Mouse (Mus musculus): ENCODE results near the gene Tmem44. TPM values are rescaled to one million over a fixed set of nuclear protein-coding genes. Genes with fewer than 3 reads are reported as not detected.

Gene Tmem44
- polyA plus RNA-seq, 1 experiment from 2014 or later, result 73.7 TPM

GRCm38 (mm10) chr16:30527889-30528288 is 22.8 kb downstream of the Tmem44 start:
- no peaks in the 10 kb centered on the region for H3K9me3 ChIP-seq
- H3K4me2 ChIP-seq, result no peak overlapping the region
- H3K27ac ChIP-seq, result no peak overlapping the region
- no peaks in the 10 kb centered on the region for H3K27me3 ChIP-seq
- peaks cover 71% of the 10 kb centered on the region for H3K36me3 ChIP-seq
- 83% methylated on average over 2 of the region's 2 CpGs for WGBS
- no peaks in the 10 kb centered on the region for H3K4me1 ChIP-seq (replicated peaks)
- no peak overlapping the region for H3K9ac ChIP-seq
- no peak for ATAC-seq (ENCODE audit: low FRiP score)
- no peak overlapping the region for H3K4me3 ChIP-seq

DNA sequence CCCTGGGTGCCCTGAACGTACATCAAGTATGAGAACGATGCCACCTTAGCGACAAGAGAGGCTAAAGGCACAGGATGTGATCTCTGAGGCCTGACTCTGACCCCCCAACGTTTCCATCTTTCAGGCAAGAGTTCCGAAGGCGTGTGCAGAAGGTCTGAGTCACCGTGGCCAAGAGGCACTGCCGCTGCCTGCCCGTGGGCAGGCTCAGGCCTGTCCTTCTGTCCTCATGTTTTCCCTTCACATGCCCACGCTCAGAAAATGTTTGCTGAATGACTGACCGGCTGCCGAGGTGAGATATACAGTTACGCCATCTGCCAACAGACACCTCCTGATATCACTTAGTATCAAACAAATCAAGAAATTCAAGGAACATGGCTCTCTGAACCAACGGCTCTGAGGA is 24.9 kb downstream of the Tmem44 start:
- Histone ChIP-seq H3K4me1 (replicated peaks) (no peaks in the 10 kb centered on the region), H3K4me2 (no peak overlapping the region), H3K36me3 (peaks cover 79% of the 10 kb centered on the region), H3K9me3 (no peaks in the 10 kb centered on the region), H3K27ac (no peak overlapping the region), H3K27me3 (no peaks in the 10 kb centered on the region), H3K4me3 (no peak overlapping the region), H3K9ac (no peak overlapping the region)
- 90% methylated on average over 14 of the region's 14 CpGs for WGBS
- no peak for ATAC-seq (ENCODE audit: low FRiP score)

DNA sequence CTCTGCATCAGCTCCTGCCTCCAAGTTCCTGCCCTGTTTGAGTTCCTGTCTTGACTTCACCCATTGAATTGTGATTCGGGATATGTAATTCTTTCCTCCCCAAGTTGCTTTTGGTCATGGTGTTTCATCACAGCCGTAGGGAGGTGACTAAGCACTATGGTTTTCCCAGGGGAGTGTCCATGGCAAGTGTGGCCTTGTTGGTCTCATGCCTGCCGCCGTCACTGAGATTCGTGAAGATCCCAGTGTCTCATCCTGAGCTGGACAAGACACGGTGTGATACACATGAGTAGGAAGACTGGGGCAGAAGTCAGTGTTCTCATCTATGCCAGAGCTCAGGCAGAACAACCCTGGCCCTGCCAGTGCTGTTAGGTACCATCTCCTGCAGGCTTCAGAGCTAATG is 26.2 kb downstream of the Tmem44 start:
- Histone ChIP-seq H3K4me1 (replicated peaks) (no peaks in the 10 kb centered on the region), H3K9me3 (no peaks in the 10 kb centered on the region), H3K36me3 (peaks cover 71% of the 10 kb centered on the region), H3K4me3 (no peak overlapping the region), H3K27me3 (no peaks in the 10 kb centered on the region), H3K27ac (no peak overlapping the region), H3K9ac (no peak overlapping the region), H3K4me2 (no peak overlapping the region)
- ATAC-seq (ENCODE audit: low FRiP score), result no peak
- 95% methylated on average over 6 of the region's 6 CpGs for WGBS

DNA sequence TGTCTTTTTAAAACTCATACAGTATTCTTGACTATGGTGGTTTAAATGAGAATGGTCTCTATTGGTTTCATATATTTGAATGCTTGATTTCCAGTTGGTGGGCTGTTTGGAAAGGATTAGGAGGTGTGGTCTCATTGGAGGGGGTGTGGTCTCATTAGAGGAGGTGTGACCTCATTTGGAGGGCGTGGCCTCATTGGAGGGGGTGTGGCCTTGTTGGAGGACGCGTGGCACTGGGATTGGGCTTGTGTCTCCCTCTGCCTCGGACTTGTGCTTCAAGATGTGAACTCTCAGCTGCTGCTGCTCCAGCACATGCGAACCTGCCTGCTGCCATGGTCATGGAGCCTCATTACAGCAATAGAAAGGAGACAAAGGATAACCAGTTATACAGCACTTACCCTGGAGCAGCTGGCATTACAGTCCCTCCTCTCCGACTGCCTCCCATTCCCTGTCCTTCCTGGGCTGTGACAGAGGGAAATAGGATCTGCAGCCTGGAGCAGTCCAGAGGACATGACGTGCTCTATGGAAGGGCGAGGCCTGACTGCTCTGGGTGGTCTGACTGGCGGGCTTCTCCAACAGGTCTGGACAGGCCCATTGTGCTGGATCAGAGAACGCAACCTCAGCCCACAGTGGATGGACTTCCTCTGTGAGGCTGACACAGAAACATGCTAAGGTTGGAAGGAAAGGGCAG is 28.2 kb downstream of the Tmem44 start:
- 72% methylated on average over 10 of the region's 10 CpGs for WGBS
- H3K36me3 ChIP-seq, result peaks cover 57% of the 10 kb centered on the region

DNA sequence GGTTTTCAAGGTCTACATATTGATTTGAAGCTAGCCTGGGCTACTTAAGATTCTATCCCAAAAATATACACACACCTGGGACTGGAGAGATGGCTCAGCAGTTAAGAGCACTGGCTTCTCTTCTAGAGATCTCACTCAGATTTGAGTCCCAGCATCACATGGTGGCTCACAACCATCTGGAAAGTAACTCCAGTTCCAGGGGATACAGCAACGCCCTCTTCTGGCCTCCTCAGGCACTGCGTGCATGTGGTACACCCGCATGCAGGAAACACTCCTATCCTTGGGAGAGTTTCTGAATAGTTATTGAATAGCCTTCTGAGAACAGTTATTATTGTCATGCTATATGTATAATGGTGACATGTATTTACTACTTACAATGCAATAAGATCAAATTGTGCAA is 29.5 kb downstream of the Tmem44 start:
- H3K27me3 ChIP-seq, result no peaks in the 10 kb centered on the region
- ATAC-seq (ENCODE audit: low FRiP score), result no peak
- H3K9ac ChIP-seq, result no peak overlapping the region
- H3K4me2 ChIP-seq, result no peak overlapping the region
- no peak overlapping the region for H3K4me3 ChIP-seq
- H3K36me3 ChIP-seq, result peaks cover 53% of the 10 kb centered on the region
- no peaks in the 10 kb centered on the region for H3K4me1 ChIP-seq (replicated peaks)
- WGBS, result 61% methylated on average over 3 of the region's 3 CpGs
- no peak overlapping the region for H3K27ac ChIP-seq
- no peaks in the 10 kb centered on the region for H3K9me3 ChIP-seq

More for the DNA sequence above, 28.2 kb downstream of the Tmem44 start:
- ATAC-seq (ENCODE audit: low FRiP score), result no peak
- Histone ChIP-seq H3K4me3 (no peak overlapping the region), H3K9ac (no peak overlapping the region), H3K9me3 (no peaks in the 10 kb centered on the region), H3K4me1 (replicated peaks) (no peaks in the 10 kb centered on the region), H3K27me3 (no peaks in the 10 kb centered on the region), H3K27ac (no peak overlapping the region), H3K4me2 (no peak overlapping the region)

- no peak overlapping the region for H3K9ac ChIP-seq
- H3K9me3 ChIP-seq, result no peaks in the 10 kb centered on the region
- H3K4me1 ChIP-seq (replicated peaks), result no peaks in the 10 kb centered on the region
- H3K4me2 ChIP-seq, result peak overlapping the region; percentile 17; the same call in 1 of the 2 replicates
- 34% methylated on average over 9 of the region's 9 CpGs for WGBS
- H3K27me3 ChIP-seq, result no peaks in the 10 kb centered on the region
- H3K27ac ChIP-seq, result no peak overlapping the region
- H3K36me3 ChIP-seq, result peaks cover 55% of the 10 kb centered on the region
- ATAC-seq (ENCODE audit: low FRiP score), result no peak
- H3K4me3 ChIP-seq, result no peak overlapping the region
Measured at GRCm38 (mm10) chr16:30520361-30520823, 30.2 kb downstream of the Tmem44 start.

GRCm38 (mm10) chr16:30518635-30519034 is 32.0 kb downstream of the Tmem44 start:
- Histone ChIP-seq H3K4me3 (no peak overlapping the region), H3K36me3 (peaks cover 51% of the 10 kb centered on the region), H3K27me3 (no peaks in the 10 kb centered on the region), H3K4me2 (no peak overlapping the region), H3K4me1 (replicated peaks) (0 out of 2 replicates have a peak, but pooled peaks cover 6% of the 10 kb centered on the region), H3K9ac (no peak overlapping the region), H3K27ac (no peak overlapping the region), H3K9me3 (no peaks in the 10 kb centered on the region)
- WGBS, result 92% methylated on average over 9 of the region's 9 CpGs
- ATAC-seq (ENCODE audit: low FRiP score), result no peak

DNA sequence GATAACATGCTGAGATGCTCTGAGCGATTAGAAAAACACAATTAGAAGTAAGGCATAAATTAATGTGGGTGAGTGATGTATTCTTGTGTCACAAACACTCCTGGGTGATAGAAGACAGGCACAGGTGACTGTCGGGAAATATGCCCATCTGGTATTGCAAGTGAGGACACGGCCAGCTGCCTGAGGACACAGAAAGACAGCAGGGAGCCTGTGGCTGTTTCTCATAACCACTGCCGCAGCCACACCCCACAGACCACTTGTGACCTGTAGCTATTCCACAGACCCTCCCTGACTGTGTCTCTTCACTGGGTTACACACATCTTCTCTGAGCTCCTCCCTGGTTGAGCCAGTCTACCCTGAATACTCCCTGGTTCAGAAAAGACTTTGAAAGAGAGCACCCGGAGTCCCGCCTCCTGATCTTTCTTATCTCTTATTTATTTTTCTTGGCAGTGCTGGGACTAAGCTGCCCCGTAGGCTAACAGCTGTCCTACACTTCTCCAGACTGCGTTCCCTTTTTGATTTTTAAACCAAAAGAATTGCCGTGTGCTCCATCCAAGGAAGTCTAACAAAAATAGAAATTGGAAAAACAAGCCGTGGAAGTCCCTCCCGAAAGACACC is 32.9 kb downstream of the Tmem44 start:
- WGBS, result 69% methylated on average over 11 of the region's 11 CpGs
- H3K27ac ChIP-seq, result no peak overlapping the region
- H3K27me3 ChIP-seq, result no peaks in the 10 kb centered on the region
- ATAC-seq (ENCODE audit: low FRiP score), result no peak
- no peak overlapping the region for H3K4me3 ChIP-seq
- H3K4me2 ChIP-seq, result no peak overlapping the region
- H3K9ac ChIP-seq, result no peak overlapping the region
- H3K36me3 ChIP-seq, result peaks cover 42% of the 10 kb centered on the region
- H3K4me1 ChIP-seq (replicated peaks), result peaks cover 14% of the 10 kb centered on the region
- no peaks in the 10 kb centered on the region for H3K9me3 ChIP-seq

DNA sequence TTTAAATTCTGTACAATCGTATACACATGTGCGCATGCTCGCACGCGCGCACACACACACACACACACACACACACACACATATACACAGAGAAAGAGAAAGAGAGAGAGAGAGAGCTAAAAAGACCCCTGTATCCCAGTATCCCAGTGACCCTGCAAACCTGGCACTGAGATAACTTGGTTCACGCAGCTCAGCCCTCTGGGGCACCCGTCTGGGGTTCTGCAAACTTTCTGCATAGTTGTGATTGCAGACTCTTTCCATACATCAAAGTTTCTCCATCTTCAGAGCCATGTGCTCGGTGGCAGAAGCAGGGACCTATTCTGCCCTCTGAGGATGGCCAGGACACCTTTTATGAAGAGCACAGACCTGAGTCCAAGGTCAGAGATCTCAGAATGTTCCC is 33.6 kb downstream of the Tmem44 start:
- Histone ChIP-seq H3K27me3 (no peaks in the 10 kb centered on the region), H3K9me3 (no peaks in the 10 kb centered on the region), H3K4me3 (no peak overlapping the region), H3K4me2 (no peak overlapping the region), H3K27ac (no peak overlapping the region), H3K36me3 (peaks cover 34% of the 10 kb centered on the region), H3K4me1 (replicated peaks) (peaks cover 22% of the 10 kb centered on the region), H3K9ac (no peak overlapping the region)
- 94% methylated on average over 9 of the region's 9 CpGs for WGBS
- no peak for ATAC-seq (ENCODE audit: low FRiP score)

DNA sequence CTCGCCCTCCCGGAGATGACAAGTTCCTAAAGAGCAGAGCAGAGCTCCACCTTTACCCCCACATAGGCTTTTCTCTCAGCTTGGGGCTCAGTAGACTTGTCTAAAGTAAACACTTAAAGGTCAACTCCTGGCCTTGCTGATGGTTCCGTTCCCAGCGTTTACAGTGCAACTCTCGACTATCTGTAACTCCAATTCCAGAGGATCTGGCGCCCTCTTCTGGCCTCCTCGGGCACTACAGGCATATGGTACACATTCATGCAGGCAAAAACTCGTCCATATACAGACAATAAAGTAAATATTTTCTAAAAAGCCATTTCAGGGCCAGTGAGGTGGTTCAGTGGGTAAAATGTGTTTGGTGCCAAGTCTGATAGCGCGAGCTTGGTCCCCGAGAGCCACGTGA is 35.2 kb downstream of the Tmem44 start:
- 63% methylated on average over 12 of the region's 12 CpGs for WGBS
- H3K9me3 ChIP-seq, result no peaks in the 10 kb centered on the region

GRCm38 (mm10) chr16:30513050-30514024 is 37.3 kb downstream of the Tmem44 start:
- 71% methylated on average over 20 of the region's 20 CpGs for WGBS
- H3K4me1 ChIP-seq (replicated peaks), result peaks cover 36% of the 10 kb centered on the region
- no peak overlapping the region for H3K4me3 ChIP-seq
- H3K27ac ChIP-seq, result peak overlapping the region; percentile 9; the same call in 1 of the 2 replicates
- no peaks in the 10 kb centered on the region for H3K9me3 ChIP-seq
- no peaks in the 10 kb centered on the region for H3K27me3 ChIP-seq
- no peak overlapping the region for H3K9ac ChIP-seq
- H3K4me2 ChIP-seq, result no peak overlapping the region
- peaks cover 34% of the 10 kb centered on the region for H3K36me3 ChIP-seq
- no peak for ATAC-seq (ENCODE audit: low FRiP score)

More for the DNA sequence above, 35.2 kb downstream of the Tmem44 start:
- Histone ChIP-seq H3K4me2 (no peak overlapping the region), H3K27me3 (no peaks in the 10 kb centered on the region), H3K36me3 (peaks cover 34% of the 10 kb centered on the region), H3K4me1 (replicated peaks) (peaks cover 31% of the 10 kb centered on the region), H3K27ac (no peak overlapping the region), H3K4me3 (no peak overlapping the region), H3K9ac (no peak overlapping the region)
- ATAC-seq (ENCODE audit: low FRiP score), result no peak

GRCm38 (mm10) chr16:30512375-30513049 is 38.1 kb downstream of the Tmem44 start:
- no peak overlapping the region for H3K4me2 ChIP-seq
- no peak overlapping the region for H3K9ac ChIP-seq
- H3K9me3 ChIP-seq, result no peaks in the 10 kb centered on the region
- H3K4me1 ChIP-seq (replicated peaks), result peaks cover 36% of the 10 kb centered on the region
- ATAC-seq (ENCODE audit: low FRiP score), result no peak
- H3K4me3 ChIP-seq, result no peak overlapping the region
- WGBS, result 59% methylated on average over 8 of the region's 8 CpGs
- peaks cover 29% of the 10 kb centered on the region for H3K36me3 ChIP-seq
- no peaks in the 10 kb centered on the region for H3K27me3 ChIP-seq
- no peak overlapping the region for H3K27ac ChIP-seq

Measured in hindbrain, embryonic 13.5 days (tissue).